ENCODE assay signal across 8 mouse cellular contexts in genomic region chr4:55530731-55531095, GRCm38 (mm10). TPM values are rescaled to one million over a fixed set of nuclear protein-coding genes. Genes with fewer than 3 reads are reported as not detected.
DNase-seq lines count a peak whose midpoint lies in the region; ATAC-seq and TF ChIP-seq lines count a peak whose summit lies in the region.

No protein-coding gene starts in this region.

- H3K9ac ChIP-seq in intestine, embryonic 14.5 days (ENCODE audit: low read length), result peak overlapping the region; percentile 66
- H3K9ac ChIP-seq in midbrain, embryonic 12.5 days (replicated peaks), result peak overlapping the region; percentile 43

- H3K27me3 ChIP-seq in spleen, adult 2 months (ENCODE audit: control insufficient read depth, insufficient read depth, low read length), result peaks cover 8% of the 10 kb centered on the region
- peaks cover 11% of the 10 kb centered on the region; the same call in 1 of the 2 replicates for H3K27me3 ChIP-seq in intestine, embryonic 14.5 days (replicated peaks; ENCODE audit: control insufficient read depth, insufficient read depth, low read length)
- H3K27me3 ChIP-seq in midbrain, embryonic 12.5 days, result peaks cover 56% of the 10 kb centered on the region

- peaks cover 4% of the 10 kb centered on the region; the same call in 1 of the 2 replicates for H3K4me1 ChIP-seq in spleen, adult 2 months (ENCODE audit: control insufficient read depth, insufficient read depth, insufficient read length)
- peaks cover 3% of the 10 kb centered on the region for H3K4me1 ChIP-seq in embryonic fibroblast, embryonic 13.5 days (ENCODE audit: control insufficient read depth, insufficient read depth, low read length)
- H3K4me1 ChIP-seq in intestine, embryonic 14.5 days (replicated peaks; ENCODE audit: control insufficient read depth, insufficient read depth, low read length), result peaks cover 15% of the 10 kb centered on the region
- peaks cover 30% of the 10 kb centered on the region for H3K4me1 ChIP-seq in midbrain, embryonic 12.5 days

- peak overlapping the region; percentile 51 for H3K4me3 ChIP-seq in spleen, adult 2 months (ENCODE audit: extremely low read depth, insufficient read depth, insufficient read length)
- peak overlapping the region; percentile 90 for H3K4me3 ChIP-seq in embryonic fibroblast, embryonic 13.5 days (ENCODE audit: insufficient read depth, low read length)
- peak overlapping the region; percentile 67 for H3K4me3 ChIP-seq in intestine, embryonic 14.5 days (ENCODE audit: low read depth, low read length)
- H3K4me3 ChIP-seq in midbrain, embryonic 12.5 days, result peak overlapping the region; percentile 61

- no peak for TF ChIP-seq POLR2A in spleen, adult 2 months (IDR thresholded peaks at IDR 0.05; ENCODE audit: low read depth, low read length)
- no peak for TF ChIP-seq POLR2A in embryonic fibroblast, embryonic 13.5 days (IDR thresholded peaks at IDR 0.05; ENCODE audit: low read depth, low read length)

- 1% methylated on average over 20 of the region's 20 CpGs for WGBS in spleen, adult 2 months
- WGBS in intestine, embryonic 14.5 days, result 2% methylated on average over 20 of the region's 20 CpGs
- WGBS in midbrain, embryonic 12.5 days, result 2% methylated on average over 20 of the region's 20 CpGs

- DNase-seq in spleen, adult 2 months (ENCODE audit: low read depth in 1 of 2, low spot score in 2 of 2), result peak in 1 of 2 experiments; percentile 17
- DNase-seq in spleen, adult 18-20 months, result no peak
- no peak for DNase-seq in intestine, embryonic 14.5 days (ENCODE audit: low spot score)
- DNase-seq in frontal cortex, postnatal 10 days (ENCODE audit: low spot score in 2 of 2), result no peak
- no peak for DNase-seq in gastrocnemius, adult 18-20 months (ENCODE audit: low spot score)
- no peak for DNase-seq in layer of hippocampus, postnatal 25 days (ENCODE audit: extremely low spot score in 1 of 2, low spot score in 1 of 2)

- no peak for ATAC-seq in intestine, embryonic 14.5 days (replicated peaks; ENCODE audit: low FRiP score, low TSS enrichment, low read depth)
- ATAC-seq in midbrain, embryonic 12.5 days (ENCODE audit: low FRiP score, low read depth), result no peak

- TF ChIP-seq CTCF in spleen, adult 2 months (IDR thresholded peaks at IDR 0.05; ENCODE audit: extremely low read depth, insufficient read depth, insufficient read length, insufficient replicate concordance), result no peak
- TF ChIP-seq CTCF in embryonic fibroblast, embryonic 13.5 days (IDR thresholded peaks at IDR 0.05; ENCODE audit: borderline replicate concordance, insufficient read depth, low read length), result no peak

- H3K27ac ChIP-seq in spleen, adult 2 months (ENCODE audit: insufficient read depth, low read length), result peak overlapping the region; percentile 22; the same call in 1 of the 2 replicates
- peak overlapping the region; percentile 52; the same call in 1 of the 2 replicates for H3K27ac ChIP-seq in embryonic fibroblast, embryonic 13.5 days (ENCODE audit: insufficient read depth, low read length)
- H3K27ac ChIP-seq in intestine, embryonic 14.5 days (ENCODE audit: low read depth), result no peak overlapping the region
- no peak overlapping the region for H3K27ac ChIP-seq in midbrain, embryonic 12.5 days (replicated peaks)

- H3K36me3 ChIP-seq in spleen, adult 2 months (ENCODE audit: control insufficient read depth, insufficient read depth, low read length), result no peaks in the 10 kb centered on the region
- H3K36me3 ChIP-seq in intestine, embryonic 14.5 days (ENCODE audit: control insufficient read depth, insufficient read depth, low read length), result no peaks in the 10 kb centered on the region
- no peaks in the 10 kb centered on the region for H3K36me3 ChIP-seq in midbrain, embryonic 12.5 days

- H3K4me2 ChIP-seq in intestine, embryonic 14.5 days (ENCODE audit: low read length), result peak overlapping the region; percentile 84
- H3K4me2 ChIP-seq in midbrain, embryonic 12.5 days (replicated peaks), result peak overlapping the region; percentile 94

- H3K9me3 ChIP-seq in intestine, embryonic 14.5 days (ENCODE audit: control insufficient read depth, low read length), result no peaks in the 10 kb centered on the region
- no peaks in the 10 kb centered on the region for H3K9me3 ChIP-seq in midbrain, embryonic 12.5 days

RNA-seq across cellular contexts. Expression of gene Klf4, which starts 1.6 kb away (rescaled TPM):
- polyA plus RNA-seq in spleen, adult 2 months (2012; rRNA removed), result 15.8 and 19.1 TPM in 2 replicates
- 36.5 and 49.2 TPM in 2 replicates for polyA plus RNA-seq in embryonic fibroblast, embryonic 13.5 days (2011; ENCODE audit: insufficient read length, low read depth, missing spikeins)
- polyA plus RNA-seq in intestine, embryonic 14.5 days (2014; fragmentation: Nextera tagmentation; extraction: Ambion mirVana), result 5.9 and 7.9 TPM in 2 replicates
- polyA plus RNA-seq in midbrain, embryonic 12.5 days (2016; fragmentation: Nextera tagmentation; extraction: Ambion mirVana), result 3.7 and 4.8 TPM in 2 replicates
- total RNA-seq in gastrocnemius, adult 18-20 months (2021), result 10 to 100 TPM; 16.0 to 46.3 TPM
- 1 to 10 TPM; 5.2 to 5.3 TPM for total RNA-seq in layer of hippocampus, postnatal 25 days (2021)

Comparison
In these comparisons a context has a peak if more than half of its experiments do, and no peak if none do; other contexts are left out.
1. H3K27ac ChIP-seq: peak in spleen, adult 2 months (single experiment) and embryonic fibroblast, embryonic 13.5 days (single experiment); none in intestine, embryonic 14.5 days (single experiment) and midbrain, embryonic 12.5 days (single experiment).
2. Peak in every context shown above with its lines, with median percentiles within 50 percentile points of each other: H3K4me3 ChIP-seq.